Mouse (Mus musculus) thymus, postnatal 10 days (tissue): ENCODE measurements around the gene Ehhadh.
A peak's percentile ranks its signal among the peaks of the same experiment; 100 is the strongest.

Experiments
- DNase-seq, 2 experiments: peaks; one replicate each; pipeline ENCODE4 v3.0.0; 2021; ENCODE audit warnings: low spot score in 2 of 2

The Ehhadh gene

GRCm38 (mm10) chr16:21735638-21736037 lies 52.0 kb downstream of the Ehhadh start:
- no peak for DNase-seq

- peak; percentile 23 to 79 for DNase-seq
Measured at GRCm38 (mm10) chr16:21727897-21728364, 59.7 kb downstream of the Ehhadh start.

GRCm38 (mm10) chr16:21727421-21727820 lies 60.2 kb downstream of the Ehhadh start:
- no peak for DNase-seq

GRCm38 (mm10) chr16:21724261-21724660 lies 63.3 kb downstream of the Ehhadh start:
- DNase-seq: no peak

- DNase-seq: no peak
Measured at GRCm38 (mm10) chr16:21719770-21720169, 67.8 kb downstream of the Ehhadh start.

- no peak for DNase-seq
Measured at GRCm38 (mm10) chr16:21714516-21714915, 73.1 kb downstream of the Ehhadh start.
